Mouse (Mus musculus): ENCODE measurements at regions not wholly inside any gene's neighbourhood (a gene's known extent, or its start where the extent isn't known, plus 50 kb on each side); places are given as distances from the start of the nearest gene placed in this dataset.
A peak's percentile ranks its signal among the peaks of the same experiment; 100 is the strongest.

DNA sequence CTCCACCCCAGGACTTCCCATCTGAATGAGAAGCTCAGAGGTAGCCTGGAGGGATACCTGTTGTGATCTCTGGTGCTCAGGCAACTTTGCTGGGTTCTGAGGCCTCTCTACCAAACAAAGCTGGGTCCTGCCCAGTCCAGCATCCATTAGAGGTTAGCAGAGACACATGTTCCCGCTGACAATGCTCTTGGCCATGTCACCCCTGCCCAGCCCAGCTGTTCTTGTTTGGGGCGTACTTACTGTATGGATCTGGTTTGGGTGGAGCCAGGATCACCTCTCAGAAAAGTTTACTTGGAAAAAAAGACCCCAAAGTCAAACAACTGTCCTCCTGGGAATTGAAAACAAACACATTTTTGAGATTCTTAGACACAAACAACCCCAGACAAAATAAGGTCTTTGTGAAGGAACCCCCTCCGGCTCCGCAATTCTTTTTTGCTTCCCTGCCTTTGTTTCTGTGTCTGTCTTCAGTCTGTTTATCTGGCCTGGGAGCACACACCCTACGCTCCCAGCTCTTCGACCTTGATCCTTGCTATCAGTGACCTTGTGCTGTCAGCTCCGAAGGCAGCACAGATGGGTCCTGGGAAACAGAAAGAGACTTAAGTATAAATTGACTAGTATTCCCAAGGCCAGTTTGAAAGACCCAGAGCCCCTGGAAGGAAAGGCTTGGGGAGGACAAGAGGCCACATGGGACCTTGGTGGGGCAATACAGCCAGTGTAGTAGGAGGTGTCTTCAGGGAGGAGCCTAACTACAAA is 68.1 kb upstream of the Serp2 start:
- DNase-seq, result no peak

GRCm38 (mm10) chr14:76623371-76623988 is 66.8 kb upstream of the Serp2 start:
- DNase-seq, result no peak

DNA sequence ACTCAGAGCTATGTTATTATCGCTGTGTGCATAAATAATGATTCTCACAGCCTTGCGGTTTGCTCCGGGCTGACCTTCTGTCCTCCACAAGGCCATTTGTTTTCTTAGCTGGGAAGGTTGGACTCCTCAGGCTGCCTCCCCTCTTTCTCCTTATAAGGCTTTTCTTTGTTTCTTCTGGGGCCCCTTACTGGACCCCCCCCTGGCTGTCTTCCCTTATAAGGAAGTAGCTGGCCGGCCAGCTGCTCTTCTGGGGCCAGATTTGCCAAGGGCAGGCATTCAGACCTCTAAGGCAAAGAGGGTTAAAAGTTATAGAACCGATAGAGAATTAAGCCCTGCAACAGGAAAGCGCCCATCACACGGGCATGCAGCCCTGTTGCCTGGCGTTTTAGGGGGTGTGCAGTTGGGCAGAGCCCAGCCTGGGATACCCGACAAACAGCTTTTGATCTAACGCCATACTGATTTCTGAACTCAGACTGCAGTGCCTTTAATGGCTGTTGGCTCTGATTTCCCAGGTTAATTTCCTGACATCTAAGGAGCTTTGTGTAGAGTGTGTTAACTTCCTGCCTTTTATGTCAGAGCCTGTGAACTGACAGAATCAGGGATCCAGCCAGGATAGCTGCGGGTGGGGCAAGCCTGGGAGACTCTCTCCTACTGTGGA is 66.1 kb upstream of the Serp2 start:
- DNase-seq, result peak; percentile 30

DNA sequence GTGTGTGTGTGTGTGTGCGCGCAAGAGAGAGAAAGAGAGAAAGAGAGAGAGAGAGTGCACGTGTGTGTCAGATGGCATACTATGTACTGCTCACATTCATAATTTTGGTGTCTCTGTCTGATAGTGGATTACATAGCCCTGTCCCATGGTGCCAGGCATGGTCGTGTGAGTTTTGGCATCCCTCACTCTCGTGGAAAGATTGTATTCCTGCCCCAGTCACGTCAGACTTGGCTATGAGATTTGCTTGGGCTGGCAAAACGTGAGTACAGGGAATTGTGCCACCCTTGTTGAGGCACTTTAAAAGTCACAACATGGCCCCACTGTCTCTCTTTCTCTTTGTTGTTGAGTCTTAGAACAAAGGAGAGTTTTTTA is 62.3 kb upstream of the Serp2 start:
- DNase-seq, result no peak

DNA sequence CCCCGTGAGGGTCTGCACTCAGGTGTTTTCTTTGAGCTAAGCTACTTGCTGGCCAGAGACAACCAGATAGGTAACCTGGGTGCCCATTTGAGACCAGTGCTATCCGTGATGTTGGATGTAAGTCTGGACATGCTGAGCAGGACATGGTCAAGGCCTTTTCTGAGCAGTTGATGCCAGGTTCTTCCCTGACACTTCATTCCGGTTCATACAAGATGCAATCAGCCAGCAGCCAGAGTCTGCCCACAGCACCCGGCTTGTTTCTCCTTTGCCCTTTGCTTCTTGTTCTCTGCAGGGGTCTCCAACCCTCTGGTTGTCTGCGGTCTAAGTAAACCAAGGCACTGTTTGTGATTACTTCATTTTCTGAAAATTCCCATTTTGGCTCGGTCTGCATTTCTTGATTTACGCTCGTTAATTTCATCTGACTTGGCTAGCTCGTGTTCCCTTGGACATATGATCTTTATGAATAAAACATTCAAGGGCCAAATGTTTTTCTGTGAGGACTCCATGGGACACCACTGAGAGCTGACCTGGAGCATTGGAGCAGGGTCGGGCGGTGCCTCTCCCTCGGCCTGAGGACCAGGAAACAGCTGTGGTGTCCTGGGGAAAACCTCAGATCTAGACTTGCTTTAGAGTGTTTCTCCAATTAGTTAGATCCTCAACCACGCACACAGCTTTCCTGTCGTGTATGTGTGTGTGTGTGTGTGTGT is 61.8 kb upstream of the Serp2 start:
- no peak for DNase-seq

GRCm38 (mm10) chr14:76617889-76618288 is 61.2 kb upstream of the Serp2 start:
- no peak for DNase-seq

GRCm38 (mm10) chr14:76617447-76617846 is 60.8 kb upstream of the Serp2 start:
- no peak for DNase-seq

DNA sequence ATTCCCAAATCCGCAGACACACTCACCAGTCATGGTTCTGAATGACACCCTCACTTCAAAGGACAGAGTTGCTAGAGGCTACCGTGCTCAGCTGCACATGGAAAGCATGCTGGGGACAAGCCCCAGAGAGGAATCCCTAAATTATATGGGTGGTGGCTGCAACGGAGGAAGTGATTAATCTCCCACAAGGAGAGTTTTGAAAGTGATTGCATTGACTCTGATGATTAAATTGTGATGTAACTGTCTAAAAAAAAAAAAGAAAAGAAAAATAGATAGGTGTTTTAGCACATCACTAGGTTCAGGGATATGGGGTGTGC is 59.6 kb upstream of the Serp2 start:
- DNase-seq, result no peak

DNA sequence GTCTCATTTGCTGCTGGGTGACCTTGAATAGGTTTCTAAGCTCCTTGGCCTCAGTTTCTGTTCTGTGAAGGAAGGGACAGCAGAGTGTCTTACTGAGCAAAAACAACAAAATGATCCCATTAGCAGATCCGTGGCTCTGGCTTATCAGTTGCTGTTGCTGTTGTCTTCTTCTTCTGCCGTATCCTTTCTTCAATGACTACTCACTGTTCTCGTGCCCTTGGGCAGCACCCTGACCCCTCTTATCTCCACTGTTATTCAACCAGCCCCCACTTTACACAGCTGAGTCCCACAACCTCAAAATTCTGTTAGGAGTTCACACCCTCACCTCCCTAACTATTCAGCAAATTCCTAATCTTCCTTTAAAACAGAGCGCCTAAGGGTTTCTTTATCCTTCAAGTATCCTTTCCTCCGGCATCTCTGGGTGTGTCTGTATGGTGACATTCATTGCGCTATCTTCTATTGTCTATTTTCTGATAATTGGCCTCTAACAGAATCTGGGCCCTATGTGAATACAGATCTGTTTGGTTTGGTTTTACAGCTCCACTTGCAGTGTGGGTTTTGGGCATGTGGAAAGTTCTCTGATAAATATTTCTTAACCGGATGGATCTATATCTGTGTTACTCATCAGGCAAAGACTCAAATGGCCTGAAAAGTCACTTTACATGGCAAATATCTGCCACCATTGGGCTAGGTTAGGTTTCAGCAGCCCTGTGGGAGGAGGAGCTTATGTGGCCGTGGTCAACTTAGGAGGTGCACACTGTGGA is 59.1 kb upstream of the Serp2 start:
- no peak for DNase-seq

DNA sequence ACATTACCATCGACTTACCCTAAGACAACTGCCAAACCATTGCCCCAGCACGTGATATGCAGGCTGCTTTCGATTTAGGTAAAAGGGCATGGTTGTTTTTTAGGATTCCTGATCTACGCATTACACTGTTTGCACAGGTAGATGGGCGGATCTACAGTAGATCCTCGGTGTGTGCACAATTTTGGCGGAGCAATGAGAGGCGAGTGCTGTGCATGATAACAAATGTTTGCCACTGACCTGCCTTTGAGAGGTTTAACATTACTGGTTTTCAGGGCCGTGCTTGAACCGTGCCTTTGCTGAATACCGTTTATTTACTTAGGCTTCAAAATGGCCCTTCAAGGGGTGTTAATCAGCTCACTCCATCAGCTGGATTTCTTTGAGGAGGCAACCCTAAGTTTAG is 58.5 kb upstream of the Serp2 start:
- DNase-seq, result no peak

DNA sequence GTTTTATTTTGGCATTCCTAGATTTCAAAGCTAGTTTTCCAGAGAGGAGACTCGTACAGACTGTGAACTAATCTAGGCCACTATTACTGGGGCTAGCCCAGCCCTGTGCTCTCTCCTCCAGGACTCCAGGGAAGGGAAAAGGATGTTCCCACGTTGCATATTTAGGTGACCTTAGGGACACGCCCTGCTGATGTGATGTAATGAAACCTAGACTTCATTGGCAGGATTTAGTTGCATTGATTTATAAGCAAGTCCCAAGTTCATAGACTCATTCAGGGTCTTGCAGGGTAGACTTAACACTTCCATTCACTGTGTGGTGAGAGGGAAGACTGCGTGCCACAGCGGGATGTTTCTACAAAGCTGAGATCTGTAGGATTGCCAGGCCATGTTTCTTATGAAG is 58.0 kb upstream of the Serp2 start:
- DNase-seq, result no peak

DNA sequence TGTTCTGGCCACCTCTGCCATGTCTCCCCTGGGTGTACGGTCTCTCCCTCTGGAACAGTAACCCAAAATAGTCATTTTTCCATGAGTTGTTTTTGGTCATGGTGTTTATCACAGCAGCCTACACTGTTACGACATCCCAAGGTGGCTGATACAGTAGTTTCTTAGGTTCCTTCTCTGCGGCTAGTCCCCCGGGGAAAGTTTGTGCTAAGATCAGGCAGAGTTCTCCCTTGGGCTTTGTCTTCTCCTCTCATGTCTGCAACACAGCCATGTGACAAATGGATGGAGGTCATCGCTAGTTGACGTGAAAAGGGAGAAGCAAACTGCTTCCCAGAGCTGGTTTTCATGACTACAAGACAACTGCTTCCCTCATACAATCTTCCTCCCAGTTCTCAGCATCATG is 56.9 kb upstream of the Serp2 start:
- DNase-seq, result no peak

DNA sequence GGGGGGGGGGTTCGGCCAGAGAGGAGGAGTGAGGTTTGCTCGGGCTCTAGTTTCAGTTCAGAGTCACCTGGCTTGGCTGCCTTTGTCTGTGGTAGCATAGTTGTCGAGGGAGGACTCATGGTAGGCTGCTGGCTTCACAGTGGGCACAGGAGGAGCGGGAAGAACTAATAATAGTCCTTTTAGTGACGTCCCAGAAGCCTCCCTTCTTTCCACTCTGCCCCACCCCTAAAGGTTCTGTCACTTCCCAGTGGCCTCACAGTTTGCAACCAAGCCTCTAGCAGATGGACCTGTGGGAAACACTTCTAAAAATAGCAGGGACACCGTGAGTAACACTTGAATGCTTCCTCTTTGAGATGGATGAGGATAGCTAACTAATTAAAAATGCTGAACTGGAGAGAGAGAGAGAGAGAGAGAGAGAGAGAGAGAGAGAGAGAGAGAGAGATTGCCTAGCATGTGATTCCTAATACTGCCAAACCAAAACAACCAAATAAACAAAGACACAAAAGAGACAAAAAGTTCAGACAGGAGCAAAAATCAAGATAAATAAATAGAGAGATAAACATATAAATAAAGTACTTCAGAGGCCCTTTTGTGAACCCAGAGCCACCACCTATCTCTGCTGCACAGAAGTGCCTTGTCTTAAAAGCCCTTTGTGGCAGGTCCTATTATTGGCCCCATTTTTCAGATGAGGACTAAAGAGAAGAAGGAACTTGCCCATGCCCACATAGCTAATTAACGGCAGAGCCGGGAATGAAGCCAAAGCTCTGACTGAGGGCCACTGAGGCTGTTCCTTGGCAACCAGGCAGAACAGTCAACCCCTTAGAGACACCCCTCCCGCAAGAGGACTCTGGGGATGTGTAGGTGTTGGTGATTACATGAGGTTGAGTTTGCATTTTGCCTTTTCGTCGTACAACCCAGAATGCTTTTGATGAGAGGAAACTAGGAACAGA is 54.0 kb upstream of the Serp2 start:
- DNase-seq, result peak; percentile 19
